Mouse (Mus musculus) brown adipose tissue, adult 24 weeks (tissue): ENCODE data around the gene Mamld1. TPM values are rescaled to one million over a fixed set of nuclear protein-coding genes. Genes with fewer than 3 reads are reported as not detected.

Source experiments
- H3K27ac ChIP-seq: fragments of 200-500 bp; replicated peaks from 2 replicates; pipeline ENCODE4 v1.5.1; 2012; ENCODE audit warnings: low read depth, mild to moderate bottlenecking, low read length
- H3K4me1 ChIP-seq: fragments of 200-500 bp; 2 replicates; pipeline ENCODE4 v1.6.1; 2012; ENCODE audit warnings: low read length, mixed read lengths; ENCODE audit not compliant: control insufficient read depth, insufficient read depth, insufficient read length
- H3K4me3 ChIP-seq: fragments of 200-500 bp; 2 replicates; pipeline ENCODE4 v1.5.1; 2012; ENCODE audit warnings: low read depth, mild to moderate bottlenecking, low read length, moderate library complexity; ENCODE audit not compliant: insufficient read depth
- polyA plus RNA-seq: library from polyadenylated mRNA; stranded (reverse); fragments of >200 nt; gene quantifications from 2 replicates; pipeline ENCODE4 v1.2.4, GENCODE M21; 2012; ENCODE audit not compliant: missing spikeins, insufficient read depth, insufficient read length

The Mamld1 gene
- polyA plus RNA-seq, 1 experiment: 14.1 TPM

GRCm38 (mm10) chrX:71106392-71106791, 56.3 kb downstream of the Mamld1 start:
- no peak overlapping the region for H3K4me3 ChIP-seq
- H3K4me1 ChIP-seq: peaks cover 6% of the 10 kb centered on the region
- H3K27ac ChIP-seq: peak overlapping the region; percentile 56; the same call in 1 of the 2 replicates

DNA sequence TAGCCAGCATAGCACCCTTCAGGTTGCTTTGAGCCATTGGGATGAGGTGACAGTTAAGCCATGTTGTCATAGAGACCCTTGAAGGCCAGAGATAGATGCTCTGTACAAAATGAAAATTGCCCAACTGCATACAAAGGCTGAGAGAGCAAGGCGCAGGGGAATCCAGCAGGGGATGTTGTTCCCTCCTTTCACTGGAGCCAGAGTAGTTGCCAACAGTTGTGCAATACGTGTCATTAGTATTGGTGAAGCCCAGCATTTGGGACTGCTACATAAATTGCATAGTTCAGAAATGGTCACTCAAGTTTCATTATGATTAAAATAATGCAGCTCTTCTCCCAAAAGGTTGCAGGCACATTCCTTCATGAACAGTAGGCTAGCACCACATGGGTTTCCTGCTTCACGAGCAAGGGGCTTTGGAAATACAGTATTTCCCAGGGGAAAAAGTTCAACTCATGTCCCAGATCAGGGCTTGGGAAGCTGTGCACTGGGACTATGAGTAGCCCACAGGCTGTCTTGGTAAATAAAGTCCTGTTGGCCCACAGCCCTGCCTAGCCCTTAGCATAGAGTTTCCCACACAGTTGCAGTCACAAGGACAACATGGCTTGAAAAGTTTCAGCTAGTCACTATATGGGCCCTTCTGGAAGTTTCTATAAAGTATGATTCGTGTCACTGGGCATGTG, 58.1 kb downstream of the Mamld1 start:
- no peak overlapping the region for H3K4me3 ChIP-seq
- H3K4me1 ChIP-seq: peaks cover 6% of the 10 kb centered on the region
- peak overlapping the region; percentile 88 for H3K27ac ChIP-seq

DNA sequence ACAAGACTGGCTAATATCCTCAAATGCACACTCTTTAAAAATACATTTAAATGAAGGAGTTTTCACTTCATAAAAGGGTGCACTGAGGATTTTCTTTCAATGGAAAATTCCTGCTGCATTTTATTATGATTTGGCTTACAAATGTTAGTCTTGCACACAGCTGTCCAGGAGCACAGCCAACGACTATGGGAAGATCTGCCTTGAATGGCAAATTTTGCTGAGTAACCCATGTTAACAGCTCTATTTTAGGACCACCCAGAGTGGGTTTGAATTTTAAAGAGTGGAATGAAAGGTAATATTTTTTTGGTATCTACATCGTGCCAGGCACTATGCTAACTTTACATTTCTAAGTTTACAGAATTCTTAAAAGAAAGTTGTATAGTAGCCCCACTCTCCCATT, 60.3 kb downstream of the Mamld1 start:
- no peak overlapping the region for H3K27ac ChIP-seq

GRCm38 (mm10) chrX:71122359-71123293, 72.6 kb downstream of the Mamld1 start:
- Histone ChIP-seq H3K27ac (no peak overlapping the region), H3K4me3 (no peak overlapping the region), H3K4me1 (no peaks in the 10 kb centered on the region)

More for the DNA sequence above, 60.3 kb downstream of the Mamld1 start:
- Histone ChIP-seq H3K4me1 (peaks cover 6% of the 10 kb centered on the region), H3K4me3 (no peak overlapping the region)

DNA sequence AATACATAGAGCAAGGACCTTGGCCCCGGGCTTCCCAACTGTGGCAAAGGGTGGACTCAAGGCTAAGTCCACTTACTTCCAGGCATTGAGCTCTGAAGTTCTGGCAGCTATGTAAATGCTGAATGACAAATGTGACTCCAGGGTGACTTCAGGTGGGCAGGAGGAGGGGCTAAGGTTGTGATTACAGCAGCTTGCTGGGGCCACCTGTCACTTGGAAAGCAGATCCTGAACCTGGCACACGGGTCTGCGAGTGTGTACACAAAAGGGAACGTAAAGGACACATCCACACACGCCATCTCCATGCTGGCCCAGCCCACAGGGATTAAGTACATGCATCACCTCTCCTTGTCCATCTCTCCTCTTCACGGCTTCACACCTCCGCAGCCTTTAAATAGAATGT, 75.0 kb downstream of the Mamld1 start:
- no peak overlapping the region for H3K4me3 ChIP-seq
- H3K27ac ChIP-seq: no peak overlapping the region
- H3K4me1 ChIP-seq: no peaks in the 10 kb centered on the region

- no peaks in the 10 kb centered on the region for H3K4me1 ChIP-seq
Measured at GRCm38 (mm10) chrX:71131464-71131863, 81.4 kb downstream of the Mamld1 start.

GRCm38 (mm10) chrX:71141390-71141789, 91.3 kb downstream of the Mamld1 start:
- Histone ChIP-seq H3K27ac (0 out of 2 replicates have a peak overlapping the region, but pooled peaks have one; percentile 0), H3K4me3 (no peak overlapping the region), H3K4me1 (peaks cover 2% of the 10 kb centered on the region)

More at GRCm38 (mm10) chrX:71131464-71131863, 81.4 kb downstream of the Mamld1 start:
- no peak overlapping the region for H3K4me3 ChIP-seq
- H3K27ac ChIP-seq: no peak overlapping the region

- H3K4me3 ChIP-seq: no peak overlapping the region
- peak overlapping the region; percentile 83 for H3K27ac ChIP-seq
- peaks cover 26% of the 10 kb centered on the region for H3K4me1 ChIP-seq
Measured at GRCm38 (mm10) chrX:71149441-71150050, 99.5 kb downstream of the Mamld1 start.

- Histone ChIP-seq H3K27ac (peak overlapping the region; percentile 83), H3K4me1 (peaks cover 26% of the 10 kb centered on the region), H3K4me3 (no peak overlapping the region)
Measured at GRCm38 (mm10) chrX:71150551-71151001, 100.5 kb downstream of the Mamld1 start.

- Histone ChIP-seq H3K4me1 (peaks cover 8% of the 10 kb centered on the region), H3K27ac (no peak overlapping the region), H3K4me3 (no peak overlapping the region)
Measured at GRCm38 (mm10) chrX:71181526-71181925, 131.5 kb downstream of the Mamld1 start.

GRCm38 (mm10) chrX:71183671-71184070, 133.6 kb downstream of the Mamld1 start:
- Histone ChIP-seq H3K27ac (no peak overlapping the region), H3K4me1 (peaks cover 10% of the 10 kb centered on the region), H3K4me3 (no peak overlapping the region)

- peak overlapping the region; percentile 21 for H3K27ac ChIP-seq
- H3K4me3 ChIP-seq: no peak overlapping the region
- H3K4me1 ChIP-seq: peaks cover 10% of the 10 kb centered on the region
Measured at GRCm38 (mm10) chrX:71186396-71186795, 136.3 kb downstream of the Mamld1 start.

GRCm38 (mm10) chrX:71204776-71205175, 154.7 kb downstream of the Mamld1 start:
- no peak overlapping the region for H3K4me3 ChIP-seq
- no peak overlapping the region for H3K27ac ChIP-seq
- H3K4me1 ChIP-seq: no peaks in the 10 kb centered on the region
